Mouse (Mus musculus): ENCODE measurements around the gene A730061H03Rik.

Gene A730061H03Rik

DNA sequence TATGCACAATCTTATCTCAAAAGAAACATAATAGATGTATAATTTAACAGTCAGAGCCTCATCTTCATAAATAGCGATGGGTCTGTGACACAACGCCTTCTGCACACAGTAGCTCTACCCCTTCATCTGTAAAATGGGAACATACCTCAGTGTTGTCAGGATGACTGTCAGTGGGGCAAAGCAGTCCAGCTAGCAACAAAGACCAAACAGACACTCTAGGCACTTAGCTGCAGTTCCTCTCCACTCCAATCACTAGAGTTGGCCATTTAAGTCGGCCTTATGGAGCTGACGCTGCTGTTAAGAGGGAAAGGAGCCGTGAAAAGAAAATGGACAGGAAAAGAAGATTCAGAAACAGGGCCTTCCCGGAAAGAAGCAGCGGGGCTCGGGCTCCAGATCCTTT is 8.4 kb downstream of the A730061H03Rik start:
- peak; percentile 44 for DNase-seq (ENCODE audit: low read depth, low spot score)

- peak; percentile 86 for DNase-seq (ENCODE audit: low read depth, low spot score)
These were observed 8.9 kb downstream of the A730061H03Rik start for GRCm38 (mm10) chr14:55551347-55551746.

GRCm38 (mm10) chr14:55550191-55550590 is 10.0 kb downstream of the A730061H03Rik start:
- DNase-seq (ENCODE audit: low read depth, low spot score): no peak

DNA sequence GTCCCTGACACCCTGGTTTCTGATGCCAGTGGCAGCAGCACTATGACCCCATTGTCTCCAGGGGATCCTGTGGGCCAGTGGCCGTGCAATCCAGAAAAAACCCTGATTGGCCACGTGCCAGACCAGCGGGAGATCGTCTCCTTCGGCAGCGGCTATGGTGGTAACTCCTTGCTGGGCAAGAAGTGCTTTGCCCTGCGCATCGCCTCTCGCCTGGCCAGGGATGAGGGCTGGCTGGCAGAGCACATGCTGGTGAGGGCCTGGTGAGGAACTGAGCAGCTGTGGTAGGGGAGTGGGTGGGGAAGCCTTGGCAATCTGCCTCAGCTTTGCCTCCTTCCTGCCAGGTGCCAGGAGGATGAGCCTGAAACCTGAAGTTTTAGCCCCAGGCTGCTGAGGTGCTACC is 15.9 kb downstream of the A730061H03Rik start:
- DNase-seq (ENCODE audit: low read depth, low spot score): no peak

DNA sequence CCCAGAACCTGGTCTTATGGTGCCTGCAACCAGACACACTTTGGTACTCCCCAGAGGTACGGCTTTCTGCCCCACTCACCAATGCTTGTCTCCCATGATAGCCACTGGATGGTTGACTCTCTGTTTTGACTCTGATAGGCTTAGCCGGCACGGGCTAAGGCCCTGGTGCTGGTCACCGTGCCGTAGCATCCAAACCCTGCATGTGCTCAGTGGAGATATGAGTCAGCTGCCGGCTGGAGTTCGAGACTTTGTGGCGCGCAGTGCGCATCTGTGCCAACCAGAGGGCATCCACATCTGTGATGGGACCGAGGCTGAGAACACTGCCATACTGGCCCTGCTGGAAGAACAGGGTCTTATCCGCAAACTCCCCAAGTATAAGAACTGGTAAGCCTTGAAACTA is 17.9 kb downstream of the A730061H03Rik start:
- DNase-seq (ENCODE audit: low read depth, low spot score): no peak

DNA sequence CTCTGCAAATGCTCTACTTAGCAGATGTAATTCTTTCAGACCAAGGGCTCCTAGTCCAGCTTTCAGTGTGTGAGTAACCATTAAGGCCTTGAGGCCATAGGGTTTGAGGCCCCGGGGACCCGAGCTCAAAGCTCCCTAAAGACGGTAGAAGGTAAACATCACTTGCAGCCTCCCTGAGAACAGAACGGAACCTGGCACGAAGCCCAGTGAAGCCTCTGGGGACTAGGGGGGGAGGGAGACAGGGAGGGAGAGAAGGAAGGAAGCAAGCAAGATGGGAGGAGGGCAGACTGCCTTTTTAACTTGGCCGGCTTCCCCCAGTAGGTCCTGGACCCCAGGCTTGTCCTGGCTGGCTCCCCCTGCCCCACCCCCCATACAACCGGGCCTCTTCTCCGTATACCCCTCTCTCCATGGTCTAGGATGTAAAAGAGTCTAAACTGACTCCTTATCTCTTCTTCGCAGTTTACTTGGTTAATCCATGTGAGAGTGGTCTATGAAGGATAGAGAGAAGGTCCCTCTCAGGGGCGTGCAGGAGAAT is 19.4 kb downstream of the A730061H03Rik start:
- no peak for DNase-seq (ENCODE audit: low read depth, low spot score)

GRCm38 (mm10) chr14:55540067-55540786 is 20.0 kb downstream of the A730061H03Rik start, which contains the start of gene Pck2:
Gene Pck2, plus strand, starts transcription at chr14:55540266.
- peak; percentile 94 for DNase-seq (ENCODE audit: low read depth, low spot score)

DNA sequence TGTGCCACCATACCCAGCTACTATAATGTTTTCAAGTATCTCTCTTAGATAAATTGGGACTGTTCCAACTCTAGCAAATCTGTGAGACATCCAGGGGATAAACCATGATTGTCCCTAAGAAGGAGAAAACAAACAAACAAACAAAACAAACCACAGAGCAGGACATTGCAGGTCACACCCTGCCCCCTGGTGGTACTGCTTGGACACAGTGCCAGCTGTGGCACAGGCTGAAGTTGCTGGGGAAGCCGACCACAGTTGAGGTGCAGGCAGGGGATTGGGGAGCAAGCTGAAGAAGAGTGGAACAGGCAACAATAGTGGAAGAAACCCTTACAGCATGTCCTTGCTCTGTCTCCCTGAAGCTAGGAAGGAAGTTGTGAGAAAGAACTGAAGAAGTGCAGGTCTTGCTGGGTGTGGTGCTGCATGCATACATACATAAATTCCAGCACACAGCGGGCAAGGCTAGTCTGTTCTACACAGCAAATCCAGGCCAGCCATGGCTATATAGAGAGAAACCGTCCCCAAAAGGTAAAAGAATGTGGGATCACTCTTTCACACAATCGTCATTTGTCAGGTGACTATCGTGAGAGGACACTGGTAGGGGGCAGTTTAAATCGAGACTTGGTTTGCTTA is 24.0 kb downstream of the A730061H03Rik start:
- DNase-seq (ENCODE audit: low read depth, low spot score): peak; percentile 71

- DNase-seq (ENCODE audit: low read depth, low spot score): peak; percentile 81
These were observed 32.3 kb downstream of the A730061H03Rik start for GRCm38 (mm10) chr14:55527940-55528339.

DNA sequence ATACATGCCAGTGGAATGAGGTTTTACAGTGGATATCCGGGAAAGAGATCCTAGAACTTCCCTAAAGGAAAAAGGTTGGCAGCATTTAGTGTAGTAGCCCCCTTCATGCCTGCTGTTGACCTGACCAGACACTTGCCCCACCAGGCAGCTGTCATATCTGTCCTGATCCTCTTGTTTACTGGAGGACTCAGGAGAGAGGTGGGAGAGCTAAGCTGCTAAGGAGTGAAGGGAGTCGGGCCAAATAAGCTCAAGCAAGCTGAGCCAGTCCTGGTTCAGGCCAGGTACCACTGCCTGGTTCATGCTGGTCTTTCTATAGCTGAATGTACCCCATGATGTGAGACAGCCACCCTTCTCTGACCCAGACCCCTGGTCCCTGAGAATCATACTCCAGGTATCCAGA is 33.5 kb downstream of the A730061H03Rik start:
- DNase-seq (ENCODE audit: low read depth, low spot score): no peak

DNA sequence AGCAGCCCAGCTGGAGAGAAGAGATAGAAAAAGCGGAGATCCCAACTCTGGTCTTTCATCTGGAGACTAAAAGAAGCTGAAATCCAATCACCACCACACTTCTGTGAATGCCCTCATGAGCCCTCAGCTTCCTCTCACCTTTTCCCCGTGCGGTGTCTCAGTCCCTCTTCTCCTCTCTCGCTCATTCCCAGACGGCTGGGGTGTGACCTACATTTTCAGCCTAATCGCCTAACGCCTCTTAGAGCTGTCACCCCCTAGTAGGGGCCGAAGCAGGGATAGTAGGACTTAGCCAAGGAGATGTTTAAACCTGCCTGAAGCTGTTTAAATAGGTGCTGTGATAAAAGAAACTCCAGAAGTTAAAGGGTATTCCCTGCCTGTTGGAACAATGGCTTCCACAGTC is 35.4 kb downstream of the A730061H03Rik start, which contains the start of gene Nrl:
Gene Nrl (minus strand): TSS at position 197 of the 400 bp plus-strand sequence.
- no peak for DNase-seq (ENCODE audit: low read depth, low spot score)

GRCm38 (mm10) chr14:55524062-55524461 is 36.1 kb downstream of the A730061H03Rik start:
- no peak for DNase-seq (ENCODE audit: low read depth, low spot score)

- DNase-seq (ENCODE audit: low read depth, low spot score): peak; percentile 53
These were observed 39.5 kb downstream of the A730061H03Rik start for GRCm38 (mm10) chr14:55520451-55521361.

DNA sequence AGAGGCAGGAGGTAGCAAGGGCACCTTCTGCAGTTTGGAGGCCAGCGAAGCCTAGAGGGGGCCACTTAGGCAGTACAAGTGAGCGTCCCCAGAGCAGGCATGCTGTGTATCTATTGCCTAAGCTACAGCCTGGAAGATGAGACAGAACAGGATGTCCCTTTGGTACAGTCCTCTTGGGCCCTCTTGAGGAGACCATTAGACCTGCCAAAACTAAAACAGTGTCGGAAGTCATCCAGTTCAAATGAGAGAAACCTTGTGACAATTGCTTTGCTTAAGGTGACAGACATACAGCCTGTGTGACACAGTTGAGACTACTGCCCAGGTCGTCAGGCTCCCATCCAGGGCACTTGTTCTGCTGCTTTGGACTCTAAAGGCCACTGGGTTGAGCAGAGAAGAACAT is 40.6 kb downstream of the A730061H03Rik start:
- no peak for DNase-seq (ENCODE audit: low read depth, low spot score)

DNA sequence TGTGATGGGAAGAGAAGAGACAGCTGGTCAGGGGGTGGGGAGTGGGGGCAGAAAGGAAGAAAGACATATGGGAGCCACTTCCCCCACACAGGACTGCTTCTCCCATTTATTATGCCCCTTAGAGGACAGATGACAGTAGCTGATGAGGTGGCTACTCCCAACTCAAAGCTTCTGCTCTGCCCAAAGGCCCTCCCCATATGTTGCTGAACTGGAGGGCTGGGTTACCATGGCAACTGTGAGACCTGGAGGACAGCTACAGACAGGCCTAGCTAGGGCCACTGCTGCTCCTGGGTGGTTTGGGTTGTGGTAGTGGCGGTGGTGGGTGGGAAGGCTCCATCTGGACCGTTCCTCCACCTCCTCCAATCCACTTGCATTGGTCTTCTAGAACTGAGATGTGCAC is 41.3 kb downstream of the A730061H03Rik start:
- DNase-seq (ENCODE audit: low read depth, low spot score): no peak

- no peak for DNase-seq (ENCODE audit: low read depth, low spot score)
These were observed 44.4 kb downstream of the A730061H03Rik start for GRCm38 (mm10) chr14:55515846-55516245.

DNA sequence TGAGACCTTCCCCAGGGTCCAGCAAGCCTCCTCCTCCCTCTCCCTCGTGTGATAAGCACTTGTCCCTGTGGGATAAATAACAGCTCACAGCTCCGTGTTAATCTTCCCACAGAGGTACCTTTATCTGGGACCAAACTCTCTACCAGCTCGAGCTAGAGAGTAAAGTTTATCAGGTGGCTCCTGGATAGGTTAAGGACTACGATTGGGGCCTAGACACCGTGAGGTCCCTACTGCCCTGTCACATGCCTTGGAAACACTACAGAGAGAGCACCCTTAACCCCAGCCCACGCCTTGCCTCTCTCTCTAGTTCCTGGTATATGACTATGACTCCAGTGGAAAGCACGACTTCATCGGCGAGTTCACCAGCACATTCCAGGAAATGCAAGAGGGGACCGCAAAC is 46.3 kb downstream of the A730061H03Rik start:
- DNase-seq (ENCODE audit: low read depth, low spot score): no peak

- no peak for DNase-seq (ENCODE audit: low read depth, low spot score)
These were observed 49.2 kb downstream of the A730061H03Rik start for GRCm38 (mm10) chr14:55511037-55511436.

DNA sequence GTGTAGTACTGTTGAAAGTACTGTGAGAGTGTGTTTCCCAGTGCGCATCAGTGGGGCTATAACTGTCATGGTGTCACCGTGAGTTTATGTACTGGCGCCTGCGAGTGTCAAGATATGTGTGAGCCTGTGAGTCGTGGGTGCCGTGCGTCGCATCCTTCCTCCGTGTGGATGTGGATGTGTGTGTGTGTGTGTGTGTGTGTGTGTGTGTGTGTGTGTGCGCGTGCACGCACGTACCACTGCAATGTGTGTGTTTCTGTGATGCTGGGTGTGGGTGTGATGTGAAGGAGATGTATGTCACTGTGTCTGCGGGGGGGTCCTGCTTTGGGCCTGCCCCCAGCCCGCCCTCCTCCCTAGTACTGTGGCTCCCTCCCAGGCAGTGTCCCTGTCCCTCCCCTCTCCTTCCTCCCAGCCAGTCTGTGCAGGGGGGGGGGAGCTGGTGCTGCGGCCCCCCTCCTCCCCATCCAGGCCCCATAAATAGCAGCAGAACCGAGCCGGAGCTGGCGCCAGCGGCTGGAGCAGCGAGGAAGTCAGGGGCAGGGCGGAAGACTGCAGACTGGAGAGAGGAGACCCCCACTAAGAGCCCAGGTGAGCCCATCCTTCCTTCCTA is 50.0 kb downstream of the A730061H03Rik start, which contains the start of gene Cpne6:
Gene Cpne6 (plus strand): TSS at position 321 of the 607 bp plus-strand sequence.
- DNase-seq (ENCODE audit: low read depth, low spot score): no peak

Data from ES-CJ7 (cell line).